Mouse (Mus musculus) left cerebral cortex, postnatal 10 days (tissue): ENCODE measurements around the gene Pnldc1. TPM values are rescaled to one million over a fixed set of nuclear protein-coding genes. Genes with fewer than 3 reads are reported as not detected.

Experiments used
- microRNA-seq: library from miRNA; unstranded; fragments of <30 nt; microRNA quantifications from one replicate; pipeline ENCODE4 v1.2.0, GENCODE M21; 2022
- total RNA-seq, 2 experiments: library from RNA; stranded (reverse); gene quantifications; 2 replicates each; pipeline ENCODE4 v1.2.3; 2021

The Pnldc1 gene
- total RNA-seq, 2 experiments from 2014 or later = 2.0 to 2.3 TPM

Small RNA genes within 50 kb of the gene (microRNA-seq; reads per million reads assigned to microRNA genes)
- gene Gm24085 = not detected

Other genes with a start within 250 kb of the Pnldc1 start
- 1 to 10 TPM; 2.2 to 2.7 TPM for gene Slc22a1, start 234.4 kb downstream of the Pnldc1 start, total RNA-seq
- gene Igf2r, start 140.6 kb downstream of the Pnldc1 start, total RNA-seq = 10 to 100 TPM; 24.9 to 25.6 TPM
- gene Mas1, start 42.1 kb downstream of the Pnldc1 start, total RNA-seq = 10 to 100 TPM; 14.6 to 16.6 TPM
- under 1 TPM in 1 of 2 experiments, not detected in 1; 0.28 TPM for gene Mrgprh, start 34.2 kb downstream of the Pnldc1 start, total RNA-seq
- 100 to 1,000 TPM; 230 to 239 TPM for gene Tcp1, start 5.5 kb upstream of the Pnldc1 start, total RNA-seq
- 10 to 100 TPM; 48.1 to 54.4 TPM for gene Mrpl18, start 6.1 kb upstream of the Pnldc1 start, total RNA-seq
- gene Acat3, start 30.4 kb upstream of the Pnldc1 start, total RNA-seq = 1 to 10 TPM; 2.0 to 3.5 TPM
- gene Acat2, start 50.5 kb upstream of the Pnldc1 start, total RNA-seq = 100 to 1,000 TPM; 112 to 115 TPM
- 10 to 100 TPM; 63.3 to 65.8 TPM for gene Wtap, start 83.9 kb upstream of the Pnldc1 start, total RNA-seq
- 100 to 1,000 TPM; 227 to 240 TPM for gene Sod2, start 96.6 kb upstream of the Pnldc1 start, total RNA-seq
- gene Gpr31b, start 142.1 kb upstream of the Pnldc1 start, total RNA-seq = under 1 TPM in 1 of 2 experiments, not detected in 1; 0.34 TPM
- gene Tcp10b, start 150.9 kb upstream of the Pnldc1 start, total RNA-seq = under 1 TPM; 0.28 to 0.71 TPM
- gene Unc93a, start 221.6 kb upstream of the Pnldc1 start, total RNA-seq = under 1 TPM in 1 of 2 experiments, not detected in 1; 0.32 TPM